Mouse (Mus musculus) adrenal gland, adult 2 months (tissue): ENCODE data around the gene Gm5431. TPM values are rescaled to one million over a fixed set of nuclear protein-coding genes. Genes with fewer than 3 reads are reported as not detected.

ENCODE experiments used
- DNase-seq: peaks from one replicate; pipeline ENCODE4 v3.0.0; 2021
- polyA plus RNA-seq: library from polyadenylated mRNA; depleted of rRNA; stranded (reverse); fragments of >200 nt; gene quantifications from 2 replicates; pipeline ENCODE4 v1.2.3, GENCODE M21; 2012; rRNA removed
- total RNA-seq, 2 experiments: library from RNA; stranded (reverse); gene quantifications; 2 replicates each; pipeline ENCODE4 v1.2.3; 2021

Gm5431 gene
- total and polyA plus RNA-seq, 3 experiments = 0.09 to 2.9 (median 1.8) TPM

- no peak for DNase-seq
Measured at GRCm38 (mm10) chr11:48838879-48839680, 62.9 kb downstream of the Gm5431 start.

- DNase-seq = no peak
Measured at GRCm38 (mm10) chr11:48838181-48838797, 63.7 kb downstream of the Gm5431 start.

Other genes with a start within 250 kb of the Gm5431 start
- 100 to 1,000 TPM; 663 to 695 TPM for gene Rack1, start 101.9 kb downstream of the Gm5431 start, total RNA-seq
- 1,357 and 1,385 TPM in 2 replicates for gene Rack1, start 101.9 kb downstream of the Gm5431 start, polyA plus RNA-seq
- gene Trim41, start 84.9 kb downstream of the Gm5431 start, total RNA-seq = 10 to 100 TPM; 38.6 to 45.0 TPM
- gene Trim41, start 84.9 kb downstream of the Gm5431 start, polyA plus RNA-seq = 36.5 and 38.6 TPM in 2 replicates
- 1 to 10 TPM; 8.8 to 9.0 TPM for gene Trim7, start 76.1 kb downstream of the Gm5431 start, total RNA-seq
- gene Trim7, start 76.1 kb downstream of the Gm5431 start, polyA plus RNA-seq = 16.5 and 21.0 TPM in 2 replicates
- 1 to 10 TPM; 1.8 to 6.2 TPM for gene Gm12184, start 75.6 kb downstream of the Gm5431 start, total RNA-seq
- gene Gm12184, start 75.6 kb downstream of the Gm5431 start, polyA plus RNA-seq = 10.5 and 17.5 TPM in 2 replicates
- 10 to 100 TPM; 19.8 to 22.3 TPM for gene Irgm1, start 30.5 kb downstream of the Gm5431 start, total RNA-seq
- 4.1 and 6.3 TPM in 2 replicates for gene Irgm1, start 30.5 kb downstream of the Gm5431 start, polyA plus RNA-seq
- 1 to 10 TPM; 3.1 to 3.8 TPM for gene Psme2b, start 44.0 kb upstream of the Gm5431 start, total RNA-seq
- 3.2 and 3.7 TPM in 2 replicates for gene Psme2b, start 44.0 kb upstream of the Gm5431 start, polyA plus RNA-seq
- gene Olfr56, start 76.7 kb upstream of the Gm5431 start, total RNA-seq = not detected
- 0.04 and 0.07 TPM in 2 replicates for gene Olfr56, start 76.7 kb upstream of the Gm5431 start, polyA plus RNA-seq
- 1 to 10 TPM; 1.7 to 2.9 TPM for gene 9930111J21Rik1, start 77.2 kb upstream of the Gm5431 start, total RNA-seq
- gene 9930111J21Rik1, start 77.2 kb upstream of the Gm5431 start, polyA plus RNA-seq = 0.80 and 0.86 TPM in 2 replicates
- gene Gm12185, start 90.0 kb upstream of the Gm5431 start, total RNA-seq = 1 to 10 TPM; 1.9 to 3.3 TPM
- gene Gm12185, start 90.0 kb upstream of the Gm5431 start, polyA plus RNA-seq = 0.03 and 0.06 TPM in 2 replicates
- 1 to 10 TPM; 3.3 to 3.8 TPM for gene Tgtp1, start 92.0 kb upstream of the Gm5431 start, total RNA-seq
- gene Tgtp1, start 92.0 kb upstream of the Gm5431 start, polyA plus RNA-seq = 0.07 and 0.29 TPM in 2 replicates
- 1 to 10 TPM; 3.9 to 4.0 TPM for gene 9930111J21Rik2, start 149.0 kb upstream of the Gm5431 start, total RNA-seq
- gene 9930111J21Rik2, start 149.0 kb upstream of the Gm5431 start, polyA plus RNA-seq = 0.53 and 0.61 TPM in 2 replicates
- gene Tgtp2, start 162.0 kb upstream of the Gm5431 start, total RNA-seq = 1 to 10 TPM; 3.8 to 4.0 TPM
- 0.40 and 1.5 TPM in 2 replicates for gene Tgtp2, start 162.0 kb upstream of the Gm5431 start, polyA plus RNA-seq
- 1 to 10 TPM; 3.7 to 5.4 TPM for gene Ifi47, start 174.4 kb upstream of the Gm5431 start, total RNA-seq
- 0.68 and 0.71 TPM in 2 replicates for gene Ifi47, start 174.4 kb upstream of the Gm5431 start, polyA plus RNA-seq
- 1 to 10 TPM; 1.9 to 3.6 TPM for gene Olfr1396, start 212.7 kb upstream of the Gm5431 start, total RNA-seq
- 3.4 and 3.7 TPM in 2 replicates for gene Olfr1396, start 212.7 kb upstream of the Gm5431 start, polyA plus RNA-seq
- not detected for gene Olfr1395, start 240.1 kb upstream of the Gm5431 start, total RNA-seq
- gene Olfr1395, start 240.1 kb upstream of the Gm5431 start, polyA plus RNA-seq = not detected in 2 replicates